Mouse (Mus musculus) lung, postnatal 0 days (tissue): Measurements from ENCODE around the gene Foxm1.

Experiments used
- CTCF ChIP-seq: IDR thresholded peaks from 2 replicates; pipeline ENCODE4 v1.5.1; 2016; ENCODE audit warnings: antibody characterized with exemption, mild to moderate bottlenecking
- EP300 ChIP-seq: IDR thresholded peaks from 2 replicates; pipeline ENCODE4 v1.6.1; 2016; ENCODE audit warnings: antibody characterized with exemption, mild to moderate bottlenecking, control low read depth

- TF ChIP-seq CTCF (no peak), EP300 (no peak)
Observed at GRCm38 (mm10) chr6:128390683-128391082, 27.9 kb downstream of the Foxm1 start.
